Mouse (Mus musculus): ENCODE results near the gene Rabep1.

The Rabep1 gene

DNA sequence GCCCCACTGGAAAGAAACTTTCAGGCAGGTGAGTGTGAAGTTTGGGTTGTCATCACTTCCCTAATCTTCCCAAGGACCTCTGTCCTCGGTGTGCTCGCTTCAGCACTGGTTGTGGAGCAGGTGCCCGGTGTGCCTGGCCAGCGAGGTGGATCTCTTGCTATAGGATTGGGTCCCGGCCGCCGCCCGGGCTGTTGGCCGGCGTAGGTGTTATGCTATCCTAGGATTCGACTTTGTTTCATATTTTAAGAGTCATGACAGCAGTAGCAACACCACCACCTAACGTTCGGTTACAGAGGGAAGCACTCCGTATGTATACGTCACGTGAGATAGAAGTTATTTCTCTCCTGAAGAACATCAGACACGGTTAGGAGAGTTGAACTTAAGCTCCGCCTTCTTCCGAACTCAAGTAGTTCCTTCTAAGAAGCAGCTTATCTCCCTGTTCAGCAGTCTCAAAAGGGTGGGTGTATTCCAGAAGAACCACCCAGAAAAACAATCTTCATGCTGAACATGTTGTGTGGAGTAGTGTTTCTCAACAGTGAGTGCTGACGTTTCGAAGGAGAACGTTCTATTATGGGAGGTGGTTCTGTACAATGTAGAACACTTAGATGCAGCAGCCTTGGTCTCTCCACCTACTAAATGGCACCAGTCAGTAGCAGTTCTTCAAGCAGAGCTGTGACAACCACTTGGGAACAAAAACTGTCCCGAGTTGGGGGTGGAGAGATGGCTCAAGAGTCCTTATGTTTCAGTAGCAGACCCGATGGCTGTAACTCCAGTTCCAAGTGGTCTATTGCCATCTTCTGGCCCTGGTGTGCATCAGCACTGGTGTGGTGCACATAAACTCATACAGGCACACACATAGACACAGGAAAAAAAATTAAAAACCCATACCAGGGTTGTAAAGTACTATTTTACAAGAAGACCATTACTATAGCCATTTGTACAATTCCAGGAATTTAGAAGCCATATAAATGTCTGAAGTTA is 126.3 kb downstream of the Rabep1 start:
- in situ Hi-C loops (cut with MboI; ENCODE audit: low sequenced_read_pairs) = no loop called here

DNA sequence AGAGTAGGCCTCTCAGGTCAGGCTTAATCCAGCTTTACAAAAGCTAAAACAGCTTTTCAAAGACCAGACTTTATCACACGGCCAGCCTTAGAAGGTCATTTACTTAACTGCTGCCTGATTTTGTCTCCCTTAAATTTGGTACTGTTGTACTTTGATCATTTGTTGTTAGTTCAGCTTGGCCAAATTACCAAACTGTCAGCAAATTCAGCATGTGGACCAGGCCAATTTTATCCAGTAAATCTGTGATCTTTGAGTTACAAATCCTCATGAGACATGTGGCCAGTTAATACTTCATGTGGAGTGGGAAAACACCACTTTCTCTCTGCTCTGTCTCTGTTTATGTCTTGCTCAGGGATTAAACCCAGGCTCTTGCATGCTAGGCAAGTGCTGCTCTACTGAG is 128.0 kb downstream of the Rabep1 start:
- in situ Hi-C loops (cut with MboI; ENCODE audit: low sequenced_read_pairs) = no loop called here

DNA sequence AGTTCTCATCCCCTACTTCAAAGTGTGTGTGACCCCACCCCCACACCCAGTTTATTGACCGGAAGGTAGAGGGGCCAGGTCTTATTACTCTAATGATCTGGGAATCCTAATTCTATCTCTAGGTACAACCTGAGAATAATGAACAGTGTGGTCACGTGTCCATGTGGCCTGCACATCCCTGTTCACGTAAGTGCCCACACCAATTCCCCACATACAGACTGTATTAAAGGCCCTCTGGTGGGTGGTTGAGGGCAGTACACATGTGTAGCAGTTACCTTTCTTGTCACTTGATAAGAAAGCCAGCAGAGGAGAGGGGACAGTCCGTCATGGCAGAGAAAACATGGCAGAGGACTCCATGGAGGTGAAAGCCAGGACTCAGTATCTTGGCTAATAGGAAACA is 129.4 kb downstream of the Rabep1 start:
- in situ Hi-C loops (cut with MboI; ENCODE audit: low sequenced_read_pairs) = no loop called here

DNA sequence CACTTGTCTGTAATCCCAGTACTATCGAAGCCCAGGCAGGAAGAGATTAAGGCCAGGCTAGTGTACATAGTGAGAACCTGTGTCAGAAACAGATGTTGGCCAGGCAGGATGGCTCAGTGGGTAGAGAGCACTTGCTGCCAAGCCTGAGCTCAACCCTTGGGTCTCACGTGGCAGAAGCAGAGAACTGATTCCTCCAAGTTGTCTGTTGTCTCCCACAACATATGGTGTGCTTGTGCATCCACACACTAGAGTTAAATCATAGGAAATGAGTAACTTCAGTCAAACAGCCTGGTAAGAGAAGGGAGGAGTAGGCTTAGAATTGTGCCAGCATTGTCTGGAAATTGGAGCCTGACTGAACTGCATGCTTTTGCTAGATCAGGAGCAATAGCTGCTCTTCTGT is 130.6 kb downstream of the Rabep1 start:
- in situ Hi-C loops (cut with MboI; ENCODE audit: low sequenced_read_pairs) = no loop called here

DNA sequence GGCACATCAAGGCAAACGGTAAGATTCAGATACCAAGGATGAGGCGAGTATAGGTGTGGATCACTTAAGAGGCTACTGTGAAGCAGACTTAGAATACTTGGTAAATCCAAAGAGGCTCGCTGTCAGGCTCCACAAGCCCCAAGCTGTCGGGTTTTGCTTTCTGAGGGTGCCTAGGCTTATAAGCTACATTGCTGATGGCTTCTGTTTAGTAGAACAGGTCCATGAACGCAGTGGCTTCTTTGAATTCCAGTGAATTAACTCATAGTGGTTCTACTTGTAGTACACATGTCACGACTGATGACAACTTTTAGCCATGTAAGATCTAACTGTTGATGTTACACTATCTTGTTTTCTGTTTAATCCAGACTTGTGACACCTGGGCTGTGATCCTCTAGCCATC is 132.7 kb downstream of the Rabep1 start:
- in situ Hi-C loops (cut with MboI; ENCODE audit: low sequenced_read_pairs) = no loop called here

DNA sequence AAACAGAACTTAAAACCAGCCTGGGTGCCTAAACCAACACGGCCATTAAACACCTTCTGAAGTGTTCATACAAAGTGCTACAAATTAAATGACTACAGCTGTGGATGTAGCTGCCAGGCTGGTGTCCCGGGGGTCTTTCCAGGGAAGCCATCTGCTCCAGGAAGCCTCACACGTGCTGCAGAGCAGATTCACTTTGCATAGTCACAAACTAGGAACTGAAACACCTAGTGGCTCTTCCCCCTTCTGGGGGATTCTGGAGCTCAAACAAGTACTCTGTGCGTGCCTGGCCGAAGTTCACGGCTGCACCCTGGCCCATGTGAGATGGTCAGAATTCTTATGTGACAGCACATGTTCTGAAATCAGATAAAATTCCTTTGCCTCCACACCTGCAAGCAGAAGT is 135.7 kb downstream of the Rabep1 start:
- in situ Hi-C loops (cut with MboI; ENCODE audit: low sequenced_read_pairs) = no loop called here

DNA sequence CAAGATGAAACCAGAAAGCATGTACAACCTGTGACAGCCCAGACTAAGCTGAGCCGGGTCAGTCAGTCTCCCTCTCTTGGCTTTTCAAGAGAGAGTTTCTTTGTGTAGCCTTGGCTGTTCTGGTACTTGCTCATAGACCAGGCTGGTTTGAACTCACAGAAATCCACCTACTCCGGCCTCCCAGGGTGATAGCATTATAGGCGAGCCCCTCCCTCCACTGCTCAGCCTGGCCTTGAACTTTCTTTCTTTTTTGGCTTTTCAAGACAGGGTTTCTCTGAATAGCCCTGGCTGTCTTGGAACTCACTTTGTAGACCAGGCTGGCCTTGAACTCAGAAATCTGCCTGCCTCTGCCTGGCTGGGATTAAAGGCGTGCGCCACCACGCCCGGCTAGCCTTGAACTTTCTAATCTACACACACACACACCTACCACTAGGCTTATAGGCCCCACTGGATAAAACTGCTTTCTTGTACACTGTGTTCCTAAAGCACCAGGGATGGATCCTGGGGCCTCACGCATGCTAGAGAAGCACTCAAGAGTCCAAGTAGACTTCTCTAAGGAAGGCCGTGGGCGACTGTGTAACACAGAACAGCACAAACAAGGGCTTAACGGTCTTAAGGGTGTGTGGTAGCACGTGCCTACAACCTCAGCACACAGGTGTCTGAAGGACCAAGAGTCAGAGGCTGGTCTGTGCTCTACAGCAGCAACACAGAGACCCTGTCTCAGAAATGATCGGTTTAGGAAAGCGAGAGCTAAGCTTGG is 136.4 kb downstream of the Rabep1 start:
- in situ Hi-C loops (cut with MboI; ENCODE audit: low sequenced_read_pairs) = no loop called here

DNA sequence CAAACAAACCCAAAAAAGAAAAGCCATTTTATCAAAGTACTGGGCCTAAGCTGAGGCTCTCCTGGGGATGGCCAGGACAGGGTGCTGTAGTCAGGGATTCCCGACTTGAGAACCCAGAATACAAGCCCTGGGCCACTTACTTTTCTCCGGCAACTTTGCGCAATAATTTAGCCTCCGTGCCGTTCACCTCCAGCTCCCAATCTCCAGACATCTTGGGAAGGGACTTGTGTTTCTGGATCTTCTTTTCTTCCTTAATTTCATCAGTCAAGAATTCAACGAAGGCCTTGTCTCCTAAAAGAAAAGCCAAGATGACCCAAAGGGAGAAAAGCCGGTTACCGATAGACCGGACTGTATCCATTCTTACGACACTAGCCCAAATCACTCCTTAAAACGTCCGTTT is 137.5 kb downstream of the Rabep1 start:
- in situ Hi-C loops (cut with MboI; ENCODE audit: low sequenced_read_pairs) = no loop called here

DNA sequence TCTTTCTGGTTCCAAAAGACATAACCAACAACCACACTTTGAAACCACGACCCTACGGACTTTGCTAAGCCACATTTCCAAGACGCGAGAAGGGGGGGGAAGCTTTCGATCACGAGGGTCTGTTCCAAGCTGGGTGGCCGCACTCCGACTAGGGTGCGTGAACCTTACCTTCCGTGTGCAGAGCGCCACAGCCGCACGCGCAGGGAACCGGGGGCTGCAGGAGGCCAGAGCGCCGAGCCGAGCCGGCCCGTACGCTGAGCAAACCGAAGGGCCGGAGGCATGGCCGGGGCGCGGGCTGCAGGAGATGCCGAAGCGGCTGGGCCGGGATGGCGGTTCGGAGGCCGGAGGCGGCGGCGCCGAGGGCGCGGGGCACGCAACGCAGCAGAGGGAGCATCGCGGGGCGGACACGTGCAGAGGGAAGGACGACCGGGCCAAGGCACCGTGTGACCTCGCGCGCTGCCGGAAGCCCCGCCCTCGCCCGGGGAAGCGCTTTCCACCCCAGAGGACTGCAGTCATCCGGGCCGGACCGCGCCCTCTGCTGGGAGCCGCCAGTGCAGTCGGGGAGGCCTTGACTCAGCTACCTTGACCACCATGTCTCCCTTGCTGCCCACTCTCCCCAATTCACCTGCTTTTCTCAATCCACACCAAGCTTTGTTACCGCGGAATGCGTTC is 138.1 kb downstream of the Rabep1 start, which contains the start of gene C1qbp:
C1qbp (minus strand) TSS at position 470 of the 672 bp plus-strand sequence.
- in situ Hi-C loops (cut with MboI; ENCODE audit: low sequenced_read_pairs) = no loop called here
